Mouse (Mus musculus): ENCODE results near the gene Tuba3a. TPM values are rescaled to one million over a fixed set of nuclear protein-coding genes. Genes with fewer than 3 reads are reported as not detected.

Gene Tuba3a
- polyA plus RNA-seq, 1 experiment from 2014 or later = 0.17 TPM

DNA sequence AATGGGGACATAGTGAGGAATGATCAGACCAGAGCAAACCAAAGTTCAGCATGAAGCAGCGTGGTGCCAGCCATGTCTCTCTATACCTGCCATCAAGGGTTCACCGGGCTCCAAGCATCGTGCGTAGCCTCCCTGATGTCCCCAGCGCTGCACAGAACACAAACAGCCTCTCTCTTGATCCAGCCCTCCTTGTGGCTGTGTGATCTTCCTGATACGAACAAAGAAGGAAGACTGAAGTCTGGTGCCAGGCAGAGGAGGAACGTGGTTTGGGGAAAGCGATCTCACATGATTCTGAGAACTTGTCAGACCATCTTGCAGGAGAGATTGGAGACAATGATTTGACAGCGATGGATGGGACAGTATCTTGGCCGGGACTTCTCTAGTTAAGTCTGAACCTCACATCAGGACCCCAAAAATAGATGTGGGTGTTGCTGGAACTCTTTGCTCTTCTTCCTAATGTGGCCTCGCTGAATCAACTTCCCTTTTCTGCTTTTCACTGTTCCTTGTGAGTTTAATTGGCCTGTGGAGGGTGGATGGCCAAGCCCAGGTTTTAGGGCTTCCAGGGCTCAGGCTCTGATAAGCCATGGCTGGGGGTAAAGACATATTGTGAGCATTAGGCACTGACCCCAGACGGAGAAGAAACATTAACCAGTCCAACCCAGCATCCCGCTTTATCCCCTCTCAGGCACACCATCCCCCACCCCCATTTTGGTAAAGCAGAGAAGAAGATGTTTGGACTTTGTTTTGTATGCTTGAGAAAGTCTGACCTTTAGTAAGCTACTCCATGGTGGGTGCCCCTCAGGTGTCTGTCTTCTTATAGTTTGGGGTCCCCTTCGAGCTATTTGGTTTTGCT, 31.8 kb downstream of the Tuba3a start:
- Histone ChIP-seq H3K4me3 (replicated peaks; ENCODE audit: low read depth, low read length) (no peak overlapping the region), H3K4me1 (replicated peaks; ENCODE audit: insufficient read depth, low read length) (no peaks in the 10 kb centered on the region; the same call in 1 of the 2 replicates), H3K9ac (ENCODE audit: low read depth, low read length) (no peak overlapping the region), H3K27ac (no peak overlapping the region), H3K9me3 (replicated peaks; ENCODE audit: low read length) (no peaks in the 10 kb centered on the region), H3K27me3 (ENCODE audit: insufficient read depth, low read length) (no peaks in the 10 kb centered on the region), H3K4me2 (ENCODE audit: low read length) (no peak overlapping the region), H3K36me3 (ENCODE audit: insufficient read depth, low read length) (no peaks in the 10 kb centered on the region)
- DNase-seq (ENCODE audit: low spot score) (no peak), ATAC-seq (replicated peaks; ENCODE audit: low FRiP score, low read depth) (no peak; the same call in 1 of the 2 replicates)
- WGBS = 78% methylated on average over 14 of the region's 14 CpGs
- no peak for TF ChIP-seq CTCF (IDR thresholded peaks at IDR 0.05; ENCODE audit: low read depth)

DNA sequence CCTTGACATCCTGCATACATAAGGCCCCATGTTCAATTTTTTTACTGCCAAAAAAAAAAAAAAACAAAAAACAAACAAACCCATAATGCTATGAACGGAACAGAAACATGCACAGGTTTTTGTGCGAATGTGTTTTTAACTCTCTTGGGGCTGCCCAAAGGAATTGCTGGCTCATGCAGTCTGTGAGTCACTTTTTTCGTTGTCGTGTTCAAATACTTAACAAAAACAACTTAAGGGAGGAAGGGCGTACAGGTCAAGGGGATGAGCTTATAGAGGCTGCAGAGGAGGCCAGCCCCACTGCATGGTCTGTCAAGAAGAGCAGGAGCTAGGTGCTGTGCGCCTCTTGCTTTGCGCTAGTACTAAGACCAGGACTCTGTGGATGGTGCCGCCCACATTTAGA, 33.1 kb downstream of the Tuba3a start:
- no peak for TF ChIP-seq CTCF (IDR thresholded peaks at IDR 0.05; ENCODE audit: low read depth)

DNA sequence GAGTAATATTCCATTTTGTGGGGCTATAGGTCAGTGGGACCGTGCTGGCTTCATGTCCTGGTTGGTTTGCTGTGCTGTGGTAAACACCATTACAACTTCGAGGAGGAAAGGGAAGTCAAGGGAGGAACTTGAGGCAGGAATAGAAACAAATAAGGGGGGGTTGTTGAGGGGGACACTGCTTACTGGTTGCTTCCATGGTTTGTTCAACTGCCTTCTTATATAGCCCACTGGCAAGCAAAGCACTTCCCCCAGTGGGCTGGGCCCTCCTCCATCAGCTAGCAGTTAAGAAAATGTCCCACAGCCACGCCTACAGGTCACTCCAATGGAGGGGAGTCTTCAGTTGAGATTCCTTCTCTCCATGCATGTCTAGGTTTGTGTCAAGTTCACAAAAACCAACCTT, 33.6 kb downstream of the Tuba3a start:
- Histone ChIP-seq H3K27me3 (ENCODE audit: insufficient read depth, low read length) (no peaks in the 10 kb centered on the region), H3K9ac (ENCODE audit: low read depth, low read length) (no peak overlapping the region), H3K9me3 (replicated peaks; ENCODE audit: low read length) (no peaks in the 10 kb centered on the region), H3K4me3 (replicated peaks; ENCODE audit: low read depth, low read length) (no peak overlapping the region), H3K36me3 (ENCODE audit: insufficient read depth, low read length) (no peaks in the 10 kb centered on the region), H3K27ac (no peak overlapping the region), H3K4me1 (replicated peaks; ENCODE audit: insufficient read depth, low read length) (no peaks in the 10 kb centered on the region; the same call in 1 of the 2 replicates), H3K4me2 (ENCODE audit: low read length) (no peak overlapping the region)
- no peak for DNase-seq (ENCODE audit: low spot score)
- ATAC-seq (replicated peaks; ENCODE audit: low FRiP score, low read depth) = no peak
- no peak for TF ChIP-seq CTCF (IDR thresholded peaks at IDR 0.05; ENCODE audit: low read depth)
- 75% methylated on average over 3 of the region's 3 CpGs for WGBS

More for the DNA sequence above, 33.1 kb downstream of the Tuba3a start:
- Histone ChIP-seq H3K4me2 (ENCODE audit: low read length) (no peak overlapping the region), H3K27me3 (ENCODE audit: insufficient read depth, low read length) (no peaks in the 10 kb centered on the region), H3K36me3 (ENCODE audit: insufficient read depth, low read length) (no peaks in the 10 kb centered on the region), H3K9me3 (replicated peaks; ENCODE audit: low read length) (no peaks in the 10 kb centered on the region), H3K4me3 (replicated peaks; ENCODE audit: low read depth, low read length) (no peak overlapping the region), H3K4me1 (replicated peaks; ENCODE audit: insufficient read depth, low read length) (no peaks in the 10 kb centered on the region; the same call in 1 of the 2 replicates), H3K27ac (no peak overlapping the region), H3K9ac (ENCODE audit: low read depth, low read length) (no peak overlapping the region)
- 76% methylated on average over 8 of the region's 8 CpGs for WGBS
- no peak for DNase-seq (ENCODE audit: low spot score)
- ATAC-seq (replicated peaks; ENCODE audit: low FRiP score, low read depth) = no peak

DNA sequence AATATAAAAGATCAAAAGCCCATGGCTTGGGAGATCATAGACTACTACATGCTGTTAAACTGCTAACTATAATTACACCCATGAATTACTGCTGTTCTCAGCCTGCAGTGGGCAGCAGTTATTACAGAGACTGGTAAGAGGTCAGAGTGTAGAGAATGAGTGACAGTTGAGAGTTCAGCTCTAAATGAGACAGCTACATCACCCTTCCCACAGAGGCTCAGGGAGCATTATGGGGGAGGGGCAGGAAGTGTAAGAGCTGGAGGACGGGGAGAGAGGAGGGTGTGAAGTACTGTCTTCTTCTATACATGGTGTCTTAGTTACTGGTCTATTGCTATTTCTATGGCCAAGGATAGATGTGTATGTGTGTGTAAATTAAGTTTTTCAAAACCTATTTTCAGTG, 41.3 kb downstream of the Tuba3a start:
- Histone ChIP-seq H3K36me3 (ENCODE audit: insufficient read depth, low read length) (no peaks in the 10 kb centered on the region), H3K9me3 (replicated peaks; ENCODE audit: low read length) (no peaks in the 10 kb centered on the region), H3K27ac (no peak overlapping the region), H3K27me3 (ENCODE audit: insufficient read depth, low read length) (no peaks in the 10 kb centered on the region), H3K9ac (ENCODE audit: low read depth, low read length) (no peak overlapping the region), H3K4me2 (ENCODE audit: low read length) (no peak overlapping the region), H3K4me1 (replicated peaks; ENCODE audit: insufficient read depth, low read length) (no peaks in the 10 kb centered on the region), H3K4me3 (replicated peaks; ENCODE audit: low read depth, low read length) (no peak overlapping the region)
- WGBS = 23% methylated on average over 1 of the region's 1 CpGs
- no peak for TF ChIP-seq CTCF (IDR thresholded peaks at IDR 0.05; ENCODE audit: low read depth)
- ATAC-seq (replicated peaks; ENCODE audit: low FRiP score, low read depth) = no peak
- no peak for DNase-seq (ENCODE audit: low spot score)

DNA sequence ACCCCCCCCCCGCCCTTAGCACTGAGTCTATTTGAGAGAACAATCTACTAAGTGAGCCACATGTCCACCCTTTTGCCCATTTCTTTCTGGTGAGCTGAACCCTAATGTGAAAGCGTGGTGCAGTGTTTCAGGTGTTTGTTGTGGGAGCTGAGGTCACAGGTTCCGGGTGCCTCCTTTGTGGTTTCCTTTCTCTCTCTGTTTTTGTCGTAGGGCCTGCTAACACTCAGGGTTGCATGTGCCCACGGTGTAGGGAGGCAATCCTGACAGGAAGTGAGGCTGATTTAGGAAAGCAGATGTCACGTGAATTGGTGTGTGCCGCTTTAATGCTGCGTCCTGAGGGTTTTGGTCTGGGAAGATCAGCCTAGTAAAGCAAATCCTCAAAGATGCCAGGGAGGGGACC, 44.3 kb downstream of the Tuba3a start:
- Histone ChIP-seq H3K4me2 (ENCODE audit: low read length) (no peak overlapping the region), H3K27ac (no peak overlapping the region), H3K27me3 (ENCODE audit: insufficient read depth, low read length) (no peaks in the 10 kb centered on the region), H3K9me3 (replicated peaks; ENCODE audit: low read length) (no peaks in the 10 kb centered on the region), H3K4me3 (replicated peaks; ENCODE audit: low read depth, low read length) (no peak overlapping the region), H3K4me1 (replicated peaks; ENCODE audit: insufficient read depth, low read length) (no peaks in the 10 kb centered on the region), H3K36me3 (ENCODE audit: insufficient read depth, low read length) (no peaks in the 10 kb centered on the region), H3K9ac (ENCODE audit: low read depth, low read length) (no peak overlapping the region)
- 84% methylated on average over 8 of the region's 8 CpGs for WGBS
- TF ChIP-seq CTCF (IDR thresholded peaks at IDR 0.05; ENCODE audit: low read depth) = no peak
- ATAC-seq (replicated peaks; ENCODE audit: low FRiP score, low read depth) = no peak
- DNase-seq (ENCODE audit: low spot score) = no peak

DNA sequence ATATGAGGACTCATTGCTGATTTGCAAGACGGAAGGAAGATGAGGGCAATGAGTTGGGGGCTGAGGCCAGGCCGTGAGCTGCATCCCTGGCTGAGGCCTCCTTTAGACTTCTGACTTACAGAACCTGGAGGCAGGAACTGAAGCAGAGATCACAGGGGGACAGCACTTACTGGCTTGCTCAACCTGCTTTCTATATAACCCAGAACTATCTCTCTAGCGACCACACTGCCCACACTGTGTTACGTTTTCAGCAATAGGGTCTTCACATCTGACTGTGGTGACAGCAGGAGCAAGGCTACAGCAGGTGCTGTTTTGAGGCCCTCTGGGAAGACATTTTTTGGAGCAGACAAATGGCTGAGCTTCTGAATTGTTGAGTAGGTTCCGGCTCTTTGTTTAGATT, 45.2 kb downstream of the Tuba3a start:
- 83% methylated on average over 5 of the region's 5 CpGs for WGBS
- no peaks in the 10 kb centered on the region for H3K36me3 ChIP-seq (ENCODE audit: insufficient read depth, low read length)
- no peak overlapping the region for H3K9ac ChIP-seq (ENCODE audit: low read depth, low read length)
- no peak overlapping the region for H3K4me3 ChIP-seq (replicated peaks; ENCODE audit: low read depth, low read length)
- no peak for ATAC-seq (replicated peaks; ENCODE audit: low FRiP score, low read depth)
- no peak for TF ChIP-seq CTCF (IDR thresholded peaks at IDR 0.05; ENCODE audit: low read depth)
- H3K9me3 ChIP-seq (replicated peaks; ENCODE audit: low read length) = no peaks in the 10 kb centered on the region
- no peaks in the 10 kb centered on the region for H3K27me3 ChIP-seq (ENCODE audit: insufficient read depth, low read length)
- H3K27ac ChIP-seq = no peak overlapping the region
- DNase-seq (ENCODE audit: low spot score) = no peak
- H3K4me2 ChIP-seq (ENCODE audit: low read length) = no peak overlapping the region
- H3K4me1 ChIP-seq (replicated peaks; ENCODE audit: insufficient read depth, low read length) = no peaks in the 10 kb centered on the region
